Mouse (Mus musculus) adrenal gland, postnatal 10 days (tissue): Measurements from ENCODE around the gene Smoc1. TPM values are rescaled to one million over a fixed set of nuclear protein-coding genes. Genes with fewer than 3 reads are reported as not detected.
A peak's percentile ranks its signal among the peaks of the same experiment; 100 is the strongest.

Experiments used
- DNase-seq: peaks from one replicate; pipeline ENCODE4 v3.0.0; 2021; ENCODE audit warnings: mixed read lengths
- total RNA-seq, 2 experiments: library from RNA; stranded (reverse); gene quantifications; 2 replicates each; pipeline ENCODE4 v1.2.3; 2021

The Smoc1 gene
- total RNA-seq, 2 experiments from 2014 or later: 39.9 to 43.5 TPM

DNA sequence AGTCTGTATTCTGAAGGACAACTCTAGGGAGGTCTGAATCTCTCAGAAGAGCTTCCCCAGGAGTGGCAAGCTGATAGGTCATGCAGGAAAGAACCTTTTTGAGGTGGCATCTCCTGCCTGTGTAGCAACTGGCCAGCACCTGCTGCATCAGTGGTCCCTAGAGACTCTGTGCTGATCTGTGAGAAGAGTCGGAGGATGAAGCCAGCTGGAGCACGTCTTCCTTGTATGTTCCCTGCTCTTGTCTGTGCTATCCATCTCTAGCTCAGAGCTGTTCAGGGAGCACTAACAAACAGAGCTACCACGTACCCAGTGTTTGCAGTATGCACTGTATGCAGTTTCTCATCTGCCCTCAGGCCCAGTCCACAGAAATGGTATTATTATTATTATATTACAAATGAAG lies 54.4 kb downstream of the Smoc1 start:
- DNase-seq: no peak

DNA sequence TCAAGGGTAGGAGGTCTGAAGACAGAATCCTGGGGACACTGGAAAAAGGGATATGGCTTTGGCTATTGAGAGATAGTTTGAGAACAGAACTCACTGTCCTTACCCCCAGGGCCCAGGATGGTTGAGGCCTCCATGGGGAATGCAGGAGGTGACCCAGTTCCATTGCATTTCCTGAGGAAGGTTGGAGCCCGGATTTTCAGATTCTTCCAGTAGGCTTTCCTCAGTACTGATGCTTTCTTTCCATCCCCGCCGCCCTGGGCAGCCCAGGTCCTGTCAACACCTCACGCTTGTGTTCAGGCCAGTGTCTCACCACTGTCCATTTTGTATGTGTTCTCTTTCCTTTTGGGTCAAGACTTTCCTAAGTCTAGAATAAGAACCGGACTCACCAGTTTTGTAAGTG lies 56.5 kb downstream of the Smoc1 start:
- DNase-seq: no peak

DNA sequence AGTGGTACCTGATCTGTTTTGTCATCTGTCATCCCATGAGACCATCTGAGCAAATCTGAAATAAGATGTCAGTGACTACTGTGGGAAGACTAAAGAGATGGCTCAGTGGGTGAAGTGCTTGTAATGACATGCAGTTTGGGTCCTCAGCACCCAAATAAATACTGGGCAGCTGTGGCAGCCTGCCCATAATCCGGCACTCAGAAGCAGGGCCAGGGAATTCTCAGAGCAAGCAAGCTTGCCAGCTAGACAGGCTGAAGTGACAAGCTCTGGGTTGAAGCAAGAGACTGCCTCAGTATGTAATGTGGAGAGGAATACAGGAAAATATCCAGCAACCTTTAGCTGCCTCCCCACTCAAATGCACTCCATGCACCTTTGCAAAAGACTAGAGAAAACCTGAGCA lies 58.6 kb downstream of the Smoc1 start:
- DNase-seq: no peak

DNA sequence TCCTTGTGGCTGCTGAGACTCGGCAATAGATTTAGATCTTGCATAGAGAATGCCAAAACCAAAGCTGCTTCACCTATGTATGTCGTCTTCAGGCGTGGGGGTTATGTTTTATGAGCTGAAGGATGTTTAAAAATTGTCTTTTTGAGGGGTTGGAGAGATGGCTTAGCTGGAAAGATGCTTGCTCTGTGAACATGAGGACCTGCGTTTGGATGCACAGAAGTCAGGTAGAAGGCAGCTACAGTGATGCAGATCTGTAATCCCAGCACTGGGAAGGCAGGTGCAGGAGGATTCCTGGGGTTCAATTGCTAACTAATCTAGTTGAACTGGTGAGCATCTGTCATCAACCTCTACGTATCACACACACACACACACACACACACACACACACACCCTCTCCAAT lies 61.5 kb downstream of the Smoc1 start:
- DNase-seq: no peak

DNA sequence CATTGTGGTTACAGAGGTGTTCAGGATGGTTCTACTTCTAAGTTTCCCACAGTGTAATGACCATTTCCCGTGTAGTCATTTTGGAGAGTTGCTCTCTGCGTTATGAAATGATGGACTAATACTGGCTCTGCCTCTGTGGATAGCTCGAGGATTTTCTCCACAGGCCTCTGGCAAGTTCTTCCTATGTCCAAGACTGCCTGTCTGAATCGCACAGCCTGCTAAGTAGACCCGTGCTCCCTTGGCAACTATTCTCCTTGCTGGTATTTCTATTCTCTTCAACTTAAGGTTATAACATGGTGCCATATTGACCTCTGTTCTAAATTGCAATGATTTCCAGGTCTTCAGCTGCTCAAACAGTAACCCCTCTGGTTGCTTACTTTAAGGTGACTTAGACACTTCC lies 65.0 kb downstream of the Smoc1 start:
- DNase-seq: no peak

DNA sequence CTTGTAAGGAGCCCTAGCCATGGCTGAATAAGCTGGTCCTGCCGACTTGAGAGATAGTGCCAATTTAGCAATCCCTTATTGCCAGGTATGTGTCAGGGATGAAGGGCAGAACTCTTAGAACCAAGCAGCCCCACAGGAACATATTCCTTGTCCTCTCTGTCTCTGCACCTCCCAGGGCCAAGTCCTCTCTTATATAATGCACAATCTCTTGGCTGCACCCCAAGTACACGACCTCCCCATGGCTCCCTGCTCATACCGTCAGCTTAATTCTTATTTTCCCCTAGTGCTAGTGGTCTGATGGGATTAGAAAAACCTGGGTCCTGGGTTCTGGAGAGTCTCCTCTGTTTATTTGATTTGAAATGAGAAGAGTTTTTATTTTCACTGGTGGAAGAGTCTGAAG lies 66.0 kb downstream of the Smoc1 start:
- no peak for DNase-seq

DNA sequence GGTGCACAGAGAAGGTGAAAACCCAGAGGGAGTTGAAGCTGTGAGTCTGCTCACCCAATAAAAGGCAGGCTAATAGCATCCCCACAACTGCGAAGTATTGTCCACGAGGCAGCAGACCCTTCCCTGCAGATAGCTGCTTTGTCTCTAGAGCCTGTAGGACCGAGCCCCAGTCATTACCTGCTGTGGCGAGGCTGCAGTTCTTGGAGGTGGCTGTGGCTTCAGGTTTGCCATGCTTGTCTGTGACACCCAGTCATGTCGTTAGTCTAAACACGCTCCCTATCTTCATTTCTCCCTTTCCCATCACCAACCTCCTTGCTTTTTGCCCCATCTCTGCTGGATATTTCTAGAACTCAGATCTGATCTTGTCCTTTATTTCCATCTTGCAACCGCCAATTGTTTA lies 66.6 kb downstream of the Smoc1 start:
- DNase-seq: no peak

DNA sequence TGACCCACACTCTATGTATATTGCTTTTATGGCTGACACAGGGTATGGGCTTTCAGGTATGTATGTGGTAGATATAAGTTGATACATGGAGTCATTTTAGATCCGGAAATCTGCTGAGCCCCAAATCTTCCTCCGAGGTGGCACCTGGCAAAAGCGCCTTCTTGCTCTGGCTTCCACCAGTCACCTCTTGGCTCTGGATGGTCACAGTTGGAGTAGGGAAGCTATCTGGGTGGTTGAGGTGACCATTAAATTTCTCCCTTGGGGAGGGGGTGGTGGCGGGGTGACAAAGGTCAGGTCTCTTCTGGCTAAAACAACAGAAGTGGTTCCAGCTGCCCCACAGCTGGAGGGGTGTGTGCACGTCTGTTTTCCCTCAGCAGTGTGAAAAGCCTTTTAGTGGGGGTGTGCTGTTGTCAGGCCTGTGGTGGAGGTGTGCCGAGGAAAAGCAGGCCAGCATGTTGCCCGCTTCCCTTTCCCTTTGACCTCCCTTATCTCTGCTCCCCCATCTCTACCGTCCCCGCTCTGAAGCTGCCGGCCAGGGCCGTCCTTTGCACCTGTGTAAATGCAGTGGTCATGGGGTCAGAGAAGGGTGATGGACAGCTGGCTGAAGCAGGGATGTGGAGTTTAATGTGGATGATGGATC lies 68.3 kb downstream of the Smoc1 start:
- DNase-seq: no peak

DNA sequence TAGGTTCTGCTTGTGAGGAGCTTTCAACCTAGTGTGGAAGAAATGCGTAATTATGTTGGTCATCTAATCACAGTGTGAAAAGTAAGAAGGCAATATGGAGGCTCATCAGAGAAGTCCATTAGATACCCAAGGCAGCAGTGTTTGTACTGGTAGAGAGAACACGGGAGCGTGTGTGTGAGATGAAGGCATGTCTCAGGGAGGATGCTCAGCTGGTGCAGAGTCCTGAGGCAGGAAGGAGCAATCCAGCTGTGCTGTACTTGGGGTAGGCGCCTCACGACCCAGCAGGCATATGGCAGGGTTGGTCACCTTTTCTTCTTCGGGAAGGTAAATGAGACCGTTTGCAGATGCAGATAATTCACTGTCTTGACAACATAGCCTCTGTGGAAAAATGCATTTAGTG lies 70.7 kb downstream of the Smoc1 start:
- DNase-seq: no peak

DNA sequence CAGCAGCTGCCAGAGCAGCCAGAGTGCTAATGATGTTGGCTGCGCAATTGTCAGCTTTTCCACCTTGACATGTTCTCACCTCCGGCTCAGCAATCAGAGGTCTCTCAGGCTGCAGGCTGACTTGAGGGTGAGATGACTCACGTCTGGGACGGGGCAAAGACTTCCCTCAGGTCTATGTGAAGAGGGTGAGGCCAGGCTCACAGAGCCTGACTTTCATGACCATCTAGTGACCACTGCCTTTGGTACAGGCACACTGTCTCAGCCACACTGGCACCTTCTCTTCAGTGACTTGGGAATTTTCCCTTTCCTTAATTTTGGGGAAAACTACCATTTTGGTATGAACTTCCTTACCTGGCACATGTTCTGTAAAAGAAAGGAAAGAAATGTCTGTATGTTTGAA lies 71.1 kb downstream of the Smoc1 start:
- DNase-seq: no peak

DNA sequence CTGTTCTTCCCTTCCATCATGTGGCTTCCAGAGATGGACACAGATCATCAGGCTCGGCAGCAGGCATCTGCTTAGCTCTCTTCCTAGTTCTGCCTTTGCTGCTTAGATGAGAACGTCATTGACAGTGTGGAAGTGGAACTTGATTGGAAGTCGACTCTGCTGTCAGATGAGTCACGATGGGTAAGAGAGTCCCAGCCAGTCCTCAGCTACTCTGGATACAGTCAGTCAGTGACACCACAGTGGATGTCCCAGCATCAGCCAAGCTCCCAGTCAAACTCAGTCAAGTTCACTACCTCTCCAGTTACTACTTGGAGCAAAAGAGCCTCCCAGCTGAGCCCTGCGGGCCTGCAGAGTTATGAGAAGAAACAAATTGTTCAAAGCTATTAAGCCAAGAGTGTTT lies 72.6 kb downstream of the Smoc1 start:
- DNase-seq: no peak

DNA sequence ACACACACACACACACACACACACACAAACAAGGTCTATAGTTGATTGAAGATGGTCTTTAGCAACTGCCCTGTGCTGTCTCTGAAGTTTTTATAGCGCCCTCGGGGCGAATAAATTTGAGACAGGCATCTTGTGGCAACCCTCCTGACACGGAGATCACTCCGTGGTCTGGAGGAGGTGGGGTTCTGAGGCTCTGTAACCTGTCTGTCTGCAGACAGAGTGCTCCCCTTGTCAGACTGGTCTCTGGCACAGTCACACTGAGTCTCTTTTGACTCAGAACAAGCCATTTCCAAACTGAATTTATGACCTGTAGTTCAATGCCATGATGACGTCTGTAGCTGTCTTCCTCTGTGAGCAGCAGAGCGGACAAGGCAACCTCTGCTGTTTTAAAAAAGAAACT lies 75.1 kb downstream of the Smoc1 start:
- peak; percentile 33 for DNase-seq

DNA sequence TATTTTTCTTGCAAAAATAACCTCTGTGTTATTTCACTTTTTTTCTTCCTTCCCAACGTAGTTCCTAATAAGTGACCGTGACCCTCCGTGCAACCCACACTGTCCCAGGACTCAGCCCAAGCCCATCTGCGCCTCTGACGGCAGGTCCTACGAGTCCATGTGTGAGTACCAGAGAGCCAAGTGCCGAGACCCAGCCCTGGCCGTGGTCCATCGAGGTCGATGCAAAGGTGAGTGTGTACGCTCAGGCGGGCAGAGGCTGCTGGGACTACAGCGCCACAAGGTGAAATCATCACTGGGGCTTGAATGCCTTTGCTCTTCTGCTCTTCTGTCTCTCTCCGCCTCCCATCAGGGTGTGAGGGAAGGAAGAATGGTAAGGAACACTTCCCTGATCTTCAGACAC lies 77.9 kb downstream of the Smoc1 start:
- DNase-seq: no peak

DNA sequence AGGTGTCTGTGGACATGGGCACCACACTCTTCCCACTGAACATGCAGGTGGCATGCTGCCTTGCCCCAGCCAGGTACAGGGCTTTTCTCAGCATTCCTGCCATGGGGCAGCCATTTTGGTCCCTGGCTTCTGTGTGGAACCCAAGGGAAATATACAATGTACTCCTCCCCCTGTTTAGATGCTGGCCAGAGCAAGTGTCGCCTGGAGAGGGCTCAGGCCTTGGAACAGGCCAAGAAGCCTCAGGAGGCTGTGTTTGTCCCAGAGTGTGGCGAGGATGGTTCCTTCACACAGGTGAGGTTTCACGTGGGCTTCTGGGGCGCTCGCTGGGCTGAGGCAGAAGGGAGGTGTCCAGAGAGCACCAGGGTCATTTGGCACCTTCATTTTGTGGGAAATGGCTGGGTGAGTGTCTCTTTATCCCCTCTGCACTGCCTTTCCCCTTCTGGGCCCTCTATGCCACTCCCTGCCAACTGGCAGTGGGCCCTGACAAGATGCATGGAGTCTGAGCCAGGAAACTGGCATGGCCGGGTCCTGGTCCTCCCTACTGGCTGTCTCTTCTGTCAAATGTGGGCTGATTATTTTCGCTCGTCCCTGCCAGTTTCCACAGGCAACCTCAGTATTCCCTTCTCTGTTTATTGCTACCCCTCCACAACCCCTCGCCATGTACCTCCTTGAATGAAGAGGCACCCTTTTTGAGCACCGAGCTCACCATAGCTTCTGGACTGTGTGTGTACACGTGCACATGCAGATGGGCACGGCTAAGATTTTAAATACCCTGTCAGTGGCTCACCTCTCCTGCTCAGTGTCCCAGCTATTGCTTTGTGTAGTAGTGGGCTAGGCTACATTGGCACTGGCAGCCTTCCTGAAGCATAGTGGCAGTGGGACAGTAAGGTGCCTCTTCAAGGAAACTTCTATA lies 79.4 kb downstream of the Smoc1 start:
- DNase-seq: peak; percentile 69

DNA sequence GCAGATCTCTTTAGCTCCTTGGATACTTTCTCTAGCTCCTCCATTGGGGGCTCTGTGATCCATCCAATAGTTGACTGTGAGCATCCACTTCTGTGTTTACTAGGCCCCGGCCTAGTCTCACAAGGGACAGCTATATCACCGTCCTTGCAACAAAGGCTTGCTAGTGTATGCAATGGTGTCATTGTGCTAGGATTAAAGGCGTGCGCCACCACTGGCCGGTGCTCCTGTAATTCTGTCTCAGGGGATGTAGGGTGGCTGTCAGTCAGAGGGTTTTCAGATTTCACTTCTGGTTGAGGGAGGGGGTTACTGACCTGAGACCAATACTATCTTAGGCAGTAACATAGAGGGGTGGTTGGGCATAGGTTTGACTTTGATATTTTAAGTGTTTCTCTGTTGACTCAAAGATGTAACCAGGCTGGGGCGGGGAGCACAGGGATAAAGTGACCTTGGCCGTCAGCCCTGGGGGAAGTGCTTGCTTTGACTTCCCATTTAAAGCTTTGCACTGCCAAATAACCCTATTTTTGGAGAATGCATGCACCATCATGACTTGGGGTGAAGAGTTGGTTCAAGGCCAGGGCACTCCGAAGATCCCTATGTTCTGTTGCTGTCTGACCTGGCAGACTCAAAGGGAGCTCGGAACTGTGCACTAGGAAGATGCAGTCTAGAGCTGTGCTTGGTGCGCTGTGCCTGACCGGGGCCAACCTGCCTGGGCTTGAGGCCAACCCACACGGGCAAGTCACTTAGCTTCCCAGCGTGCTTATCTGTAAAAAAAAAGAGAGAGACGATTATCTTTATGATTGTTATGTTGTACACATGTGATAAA lies 80.9 kb downstream of the Smoc1 start:
- peak; percentile 61 for DNase-seq

DNA sequence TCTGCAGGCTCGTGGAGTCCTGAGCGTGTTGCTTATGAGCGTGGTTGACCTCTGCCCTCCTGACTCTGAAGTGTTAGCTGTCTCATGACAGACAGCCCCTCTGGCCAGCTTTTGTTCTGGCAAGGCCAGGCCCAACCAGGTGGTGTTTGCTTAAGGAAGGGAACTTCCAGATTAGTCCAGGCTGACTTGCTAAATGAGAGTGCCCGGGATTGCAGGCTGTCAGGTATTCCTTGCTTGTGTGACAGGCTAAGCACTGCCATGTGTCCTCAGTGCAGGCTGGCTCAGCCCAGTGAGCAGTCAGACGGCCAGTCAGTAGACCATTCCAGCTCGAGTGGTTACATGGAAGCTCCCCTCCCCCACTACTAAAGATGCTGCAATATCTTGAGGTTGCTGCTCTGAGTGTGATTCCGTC lies 82.0 kb downstream of the Smoc1 start:
- DNase-seq: peak; percentile 14

DNA sequence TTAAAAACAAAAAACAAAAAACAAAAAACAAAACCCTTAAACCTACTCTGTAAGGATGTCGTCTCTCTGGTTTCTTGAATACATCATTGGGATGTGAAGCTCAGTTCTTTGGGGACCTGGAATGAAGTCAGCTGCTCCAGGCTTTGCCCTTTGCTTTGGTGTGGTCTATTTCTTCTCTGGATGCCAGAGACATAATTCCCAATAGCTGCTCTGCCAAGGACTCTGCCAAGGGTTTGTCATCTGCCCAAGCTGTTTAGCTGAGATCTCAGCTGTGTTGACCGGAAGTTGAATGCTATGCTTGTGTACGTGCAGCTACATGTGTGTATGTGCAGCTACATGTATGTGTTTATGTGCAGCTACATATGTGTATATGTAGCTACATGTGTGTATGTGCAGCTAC lies 83.4 kb downstream of the Smoc1 start:
- peak; percentile 50 for DNase-seq

DNA sequence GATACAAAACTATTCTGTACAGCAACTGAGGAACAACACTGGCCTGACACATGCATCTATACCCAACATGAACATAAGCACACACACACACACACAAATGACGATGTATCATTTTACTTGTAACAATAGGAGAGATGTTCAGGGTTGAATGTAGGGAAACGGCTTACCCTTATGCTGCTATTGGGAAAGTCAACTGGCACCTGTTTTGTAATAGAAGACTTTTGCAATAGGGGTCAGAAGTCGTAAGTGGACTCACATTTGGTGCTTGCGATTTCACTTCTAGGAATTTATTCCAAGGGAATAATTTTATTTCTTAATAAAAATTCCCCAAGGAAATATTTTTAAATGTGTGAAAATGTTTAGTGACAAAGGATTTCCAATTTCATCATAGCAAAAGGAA lies 85.7 kb downstream of the Smoc1 start:
- no peak for DNase-seq

DNA sequence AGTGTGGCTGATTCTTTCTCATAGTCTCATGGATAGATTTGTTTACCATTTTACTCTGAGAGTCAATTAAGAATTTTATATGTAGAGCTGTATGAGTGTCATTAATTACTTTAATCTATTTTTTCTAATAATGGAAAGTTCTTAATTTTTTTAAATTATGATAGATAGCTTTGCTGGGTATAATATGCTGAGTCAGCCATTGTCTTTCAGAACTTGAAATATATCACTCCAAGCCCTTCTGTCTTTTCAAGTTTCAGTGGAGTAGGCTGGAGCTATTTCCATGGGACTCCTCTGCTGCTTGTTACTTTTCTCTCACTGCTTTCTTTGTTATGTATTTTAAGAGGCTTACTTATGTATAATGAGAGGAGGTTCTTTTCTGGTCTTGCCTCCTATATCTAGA lies 93.7 kb downstream of the Smoc1 start:
- DNase-seq: no peak

DNA sequence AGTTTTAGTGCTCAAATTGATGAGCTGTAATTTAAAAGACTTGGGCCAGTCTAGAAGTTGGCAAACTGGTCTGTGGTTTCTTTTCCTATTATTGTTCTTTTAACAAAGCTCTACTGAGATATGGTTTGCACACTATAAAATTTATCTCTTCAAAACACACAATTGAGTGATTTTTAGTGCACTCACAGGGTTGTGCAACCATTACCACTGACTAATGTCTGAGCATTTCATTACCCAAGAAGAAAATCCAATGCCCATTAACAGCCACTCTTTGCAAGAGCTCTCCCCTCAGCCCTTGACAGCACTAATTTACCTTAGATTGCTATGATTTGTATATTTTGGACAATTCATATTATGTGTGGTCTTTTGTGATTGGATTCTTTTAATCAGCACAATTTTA lies 97.2 kb downstream of the Smoc1 start:
- DNase-seq: no peak

DNA sequence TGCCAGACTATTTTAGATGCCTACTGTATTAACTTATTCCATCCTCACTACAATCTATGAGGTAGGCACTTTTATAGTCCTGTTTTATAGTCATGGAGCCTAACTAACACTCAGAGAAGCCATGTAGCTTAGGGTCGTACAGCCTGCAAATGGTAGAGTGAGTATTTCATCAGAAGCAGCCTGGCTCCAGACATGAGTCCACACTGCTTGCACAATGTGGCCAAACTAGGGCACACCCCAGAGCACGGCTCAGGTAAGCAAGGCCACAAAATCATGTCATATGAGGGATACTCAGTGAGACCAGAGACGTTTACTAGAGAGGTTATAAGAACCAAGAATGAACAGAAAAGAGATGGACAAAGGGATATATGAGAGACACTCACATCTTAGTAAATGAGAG lies 100.2 kb downstream of the Smoc1 start:
- DNase-seq: no peak

DNA sequence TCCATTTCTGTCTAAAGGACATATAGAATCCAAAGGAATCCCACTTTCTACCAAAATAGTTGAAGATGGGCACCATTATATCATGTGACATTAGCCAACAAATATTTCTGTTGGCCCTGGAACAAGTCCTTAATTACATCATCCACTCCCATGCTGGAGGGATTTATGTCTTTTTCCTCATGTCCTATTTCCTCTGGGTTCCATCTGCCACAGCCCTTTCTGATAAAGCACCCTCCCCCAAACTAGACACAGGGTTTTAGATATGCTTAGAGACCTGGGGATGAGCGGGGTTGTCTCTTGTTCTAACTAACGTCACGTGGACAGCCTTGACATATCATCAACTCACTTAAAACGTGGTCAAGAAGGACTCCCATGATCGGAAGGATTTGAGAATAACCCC lies 102.1 kb downstream of the Smoc1 start:
- no peak for DNase-seq

DNA sequence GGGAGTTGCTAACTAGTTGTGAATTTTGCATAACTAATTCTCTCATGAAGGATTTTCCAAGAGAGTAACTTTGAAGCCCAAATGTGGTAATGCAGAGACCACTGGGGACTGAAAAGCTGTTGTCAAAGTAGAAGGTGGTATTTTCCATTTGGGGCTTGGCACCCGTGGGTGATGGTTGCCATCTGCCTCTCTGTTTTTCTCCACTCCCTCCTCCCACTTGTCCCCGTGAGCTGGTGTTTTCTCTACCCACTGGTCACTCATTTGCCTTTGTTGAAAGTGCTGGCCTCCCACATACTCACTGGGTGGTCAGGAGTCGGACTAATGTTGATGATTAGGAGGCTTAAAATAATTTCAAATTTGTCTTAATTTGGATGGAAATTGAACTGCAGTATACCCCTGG lies 104.1 kb downstream of the Smoc1 start:
- DNase-seq: no peak
